Mouse (Mus musculus) stomach, postnatal 0 days (tissue): ENCODE measurements around the gene Brd3.

Experiments used
- CTCF ChIP-seq: IDR thresholded peaks from 2 replicates; pipeline ENCODE4 v1.5.1; 2016; ENCODE audit warnings: antibody characterized with exemption, low read depth, mild to moderate bottlenecking, moderate library complexity
- EP300 ChIP-seq: optimal IDR thresholded peaks from 2 replicates; pipeline ENCODE3; 2016; ENCODE audit warnings: antibody characterized with exemption

- TF ChIP-seq EP300, result no peak
- TF ChIP-seq CTCF, result no peak
Measured at GRCm38 (mm10) chr2:27486725-27487124, 20.7 kb downstream of the Brd3 start.
